Mouse (Mus musculus) liver, adult 2 months (tissue): ENCODE results near the gene Sik1.
A peak's percentile ranks its signal among the peaks of the same experiment; 100 is the strongest.

Source experiments
- CTCF ChIP-seq: fragments of 200-500 bp; IDR thresholded peaks from 2 replicates; pipeline ENCODE4 v1.5.1; 2011; ENCODE audit warnings: low read depth, low read length, control low read depth
- POLR2A ChIP-seq: fragments of 200-500 bp; IDR thresholded peaks from 2 replicates; pipeline ENCODE4 v1.6.1; 2011; ENCODE audit warnings: low read length, control low read depth; ENCODE audit not compliant: insufficient read depth; ENCODE audit errors: extremely low read depth

DNA sequence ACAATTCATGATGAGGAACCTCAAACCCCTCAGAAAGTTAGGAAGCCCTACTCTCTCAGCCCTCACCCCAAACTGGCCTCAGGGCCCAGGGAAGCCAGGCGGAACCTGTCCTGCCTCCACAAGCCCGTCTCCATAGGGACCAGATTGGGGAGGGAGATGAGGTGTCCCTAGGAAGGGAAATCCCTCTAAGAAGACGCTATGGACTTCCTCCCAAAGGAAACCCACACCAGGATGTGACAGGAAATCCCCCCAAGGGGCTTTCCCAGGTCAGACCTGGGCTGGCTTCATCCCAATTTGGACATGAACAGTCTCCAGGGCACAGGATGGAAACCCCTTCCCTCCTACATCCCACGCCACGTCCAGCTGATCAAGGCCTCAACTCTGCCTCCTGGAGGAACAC lies 27.5 kb downstream of the Sik1 start:
- peak; percentile 16; the same call in 1 of the 2 replicates for TF ChIP-seq CTCF
- no peak for TF ChIP-seq POLR2A
